Mouse (Mus musculus) CD4-positive, CD25-positive, alpha-beta regulatory T cell, adult 4 months (primary cell): ENCODE measurements around the gene Chil1. TPM values are rescaled to one million over a fixed set of nuclear protein-coding genes. Genes with fewer than 3 reads are reported as not detected.

ENCODE experiments used
- ATAC-seq: one replicate; pipeline ENCODE4 v1.8.0; 2017
- polyA plus RNA-seq, 2 experiments: library from polyadenylated mRNA; unstranded; fragments of 100-300 nt; shearing (Covaris generic); gene quantifications; one replicate each; pipeline ENCODE4 v1.2.1; 2017

The Chil1 gene
- polyA plus RNA-seq, 2 experiments from 2014 or later, result 0.51 to 0.94 TPM

GRCm38 (mm10) chr1:134206085-134206484, 24.1 kb downstream of the Chil1 start:
- ATAC-seq, result no peak

- no peak for ATAC-seq
These were observed 28.3 kb downstream of the Chil1 start for GRCm38 (mm10) chr1:134210179-134210755.

DNA sequence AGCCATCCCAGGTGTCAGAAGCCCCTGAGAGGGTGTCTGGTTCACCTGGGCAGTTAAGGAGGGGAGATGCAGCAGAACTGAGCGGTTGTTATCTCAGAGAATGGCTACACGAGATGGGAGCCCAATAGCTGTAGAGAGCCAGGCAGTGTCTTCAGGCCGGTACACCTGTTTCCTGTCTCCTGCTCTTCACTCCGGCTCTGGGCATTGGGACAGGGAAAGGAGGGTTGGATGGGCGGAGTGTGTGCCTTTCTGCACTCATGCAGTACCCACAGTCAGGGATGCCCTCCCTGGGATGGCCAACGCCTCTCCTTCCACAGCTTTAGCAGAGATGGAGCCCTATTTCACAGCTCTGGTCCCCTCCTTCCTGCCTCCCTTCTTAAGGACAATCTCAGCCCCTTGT, 29.1 kb downstream of the Chil1 start:
- ATAC-seq, result no peak

DNA sequence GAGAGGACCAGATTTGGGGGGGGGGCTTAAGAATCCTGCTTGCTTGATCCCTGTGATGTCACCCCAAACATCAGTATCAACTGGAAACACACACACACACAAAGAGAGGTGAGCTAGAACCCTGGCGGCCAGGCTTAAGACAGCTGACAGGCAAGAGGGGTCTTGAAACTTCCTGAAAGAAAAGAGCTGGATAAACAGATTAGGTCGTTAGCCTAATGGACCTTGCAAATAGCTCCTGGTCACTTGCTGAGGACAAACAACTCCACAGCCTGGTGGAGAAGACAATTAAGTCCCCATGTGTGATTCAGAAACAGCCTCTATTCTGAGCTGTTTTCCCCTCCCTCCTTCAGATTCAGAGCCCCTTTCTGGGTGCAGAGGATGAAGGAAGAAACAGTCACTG, 29.7 kb downstream of the Chil1 start:
- no peak for ATAC-seq

- ATAC-seq, result no peak
These were observed 30.4 kb downstream of the Chil1 start for GRCm38 (mm10) chr1:134212351-134212750.

DNA sequence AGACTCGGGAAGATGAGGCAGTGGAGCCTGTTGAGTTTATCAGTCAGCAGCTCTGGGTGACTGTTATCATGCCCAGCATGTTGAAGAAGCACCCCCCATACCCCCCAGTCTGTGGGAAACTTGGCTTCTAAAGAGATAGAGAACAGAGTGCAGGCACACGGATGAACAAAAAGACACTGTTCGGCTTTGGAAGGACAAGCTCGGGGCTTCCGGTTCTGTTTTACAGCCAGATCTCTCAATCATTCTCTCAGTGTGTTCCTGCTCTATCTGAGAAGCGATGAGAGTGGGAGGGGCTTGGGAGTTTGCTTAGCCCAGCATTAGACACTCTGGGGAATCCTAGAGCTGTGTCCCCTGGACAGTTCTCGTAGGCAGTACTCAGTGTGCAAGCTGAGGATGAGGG, 31.4 kb downstream of the Chil1 start:
- ATAC-seq, result no peak

DNA sequence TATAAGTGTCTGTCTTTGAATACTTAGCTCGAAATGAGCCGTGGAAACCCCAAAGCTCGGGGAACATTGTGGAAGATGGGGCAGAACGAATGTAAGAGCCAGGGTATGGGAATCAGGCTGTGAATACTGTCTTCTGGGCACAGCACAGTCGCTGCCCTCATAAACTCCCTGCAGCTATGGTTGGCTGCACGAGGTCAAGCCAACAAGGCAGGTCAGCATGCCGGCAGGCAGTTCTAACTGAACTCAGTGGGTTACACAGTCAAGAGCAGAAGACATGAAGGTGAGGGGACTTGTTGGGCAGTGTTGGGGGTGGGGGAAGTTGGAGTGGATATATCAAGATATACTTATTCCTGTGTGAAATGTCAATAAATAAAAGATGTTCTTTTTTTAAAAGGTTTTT, 33.1 kb downstream of the Chil1 start:
- ATAC-seq, result no peak

- no peak for ATAC-seq
These were observed 34.0 kb downstream of the Chil1 start for GRCm38 (mm10) chr1:134215751-134216628.

DNA sequence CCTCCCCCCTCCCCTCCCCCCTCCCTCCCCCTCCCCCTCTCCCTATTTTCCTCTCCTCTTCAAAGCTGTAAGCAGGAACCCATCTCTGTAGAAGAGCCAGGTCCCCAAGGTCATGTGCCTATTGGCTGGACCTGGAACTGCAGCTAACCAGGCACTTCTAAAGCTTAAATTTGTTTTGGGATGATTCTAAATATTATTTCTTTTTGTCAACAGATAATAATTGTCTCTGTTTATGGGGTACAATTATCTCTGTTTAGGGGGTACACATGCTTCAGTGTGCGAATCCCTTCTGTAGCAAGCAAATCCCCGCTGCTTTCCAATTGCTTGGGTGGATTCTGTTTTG, 34.6 kb downstream of the Chil1 start:
- ATAC-seq, result no peak

DNA sequence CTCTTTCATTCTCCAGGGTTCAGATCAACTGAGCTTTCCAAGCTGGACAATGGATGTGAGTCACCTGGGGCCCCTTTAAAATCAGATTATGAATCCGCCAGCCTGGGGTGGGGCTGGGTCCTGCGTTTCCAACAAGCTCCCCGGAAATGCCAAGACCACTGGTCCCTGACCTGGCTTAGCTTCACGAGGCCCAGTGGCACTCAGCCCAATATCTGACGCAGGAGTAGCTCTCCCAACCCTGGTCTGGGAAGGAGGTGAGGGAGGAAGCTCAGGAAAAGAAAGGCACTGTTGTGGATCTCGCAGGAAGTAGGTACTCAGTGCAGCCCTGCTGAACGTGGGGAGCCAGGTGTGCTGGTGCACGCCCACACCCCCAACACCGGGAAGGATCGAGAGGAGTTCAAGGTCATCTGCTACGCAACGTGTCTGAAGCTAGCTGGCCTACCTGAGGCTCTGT, 35.1 kb downstream of the Chil1 start:
- no peak for ATAC-seq

DNA sequence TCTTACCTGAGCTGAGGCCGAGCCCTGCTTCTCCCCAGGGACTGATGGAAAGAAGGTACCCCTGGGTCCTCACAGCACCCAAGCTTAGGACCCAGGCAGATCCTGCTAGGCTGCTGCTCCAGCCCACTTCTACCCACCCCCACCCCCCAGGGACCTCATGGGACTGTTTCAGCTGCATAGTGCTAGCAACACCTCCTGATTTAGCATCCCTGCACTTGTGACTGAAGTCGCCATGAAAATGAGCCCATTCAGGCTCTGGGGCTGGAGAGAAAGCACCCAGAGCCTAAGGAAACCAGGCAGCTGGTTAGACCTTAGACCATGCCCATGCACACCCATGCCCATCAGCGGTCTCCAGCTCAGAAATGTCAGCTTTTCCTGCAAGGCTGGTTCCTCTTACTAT, 36.0 kb downstream of the Chil1 start:
- ATAC-seq, result no peak

GRCm38 (mm10) chr1:134219608-134220007, 37.6 kb downstream of the Chil1 start:
- ATAC-seq, result no peak

GRCm38 (mm10) chr1:134221172-134221571, 39.2 kb downstream of the Chil1 start:
- ATAC-seq, result no peak

DNA sequence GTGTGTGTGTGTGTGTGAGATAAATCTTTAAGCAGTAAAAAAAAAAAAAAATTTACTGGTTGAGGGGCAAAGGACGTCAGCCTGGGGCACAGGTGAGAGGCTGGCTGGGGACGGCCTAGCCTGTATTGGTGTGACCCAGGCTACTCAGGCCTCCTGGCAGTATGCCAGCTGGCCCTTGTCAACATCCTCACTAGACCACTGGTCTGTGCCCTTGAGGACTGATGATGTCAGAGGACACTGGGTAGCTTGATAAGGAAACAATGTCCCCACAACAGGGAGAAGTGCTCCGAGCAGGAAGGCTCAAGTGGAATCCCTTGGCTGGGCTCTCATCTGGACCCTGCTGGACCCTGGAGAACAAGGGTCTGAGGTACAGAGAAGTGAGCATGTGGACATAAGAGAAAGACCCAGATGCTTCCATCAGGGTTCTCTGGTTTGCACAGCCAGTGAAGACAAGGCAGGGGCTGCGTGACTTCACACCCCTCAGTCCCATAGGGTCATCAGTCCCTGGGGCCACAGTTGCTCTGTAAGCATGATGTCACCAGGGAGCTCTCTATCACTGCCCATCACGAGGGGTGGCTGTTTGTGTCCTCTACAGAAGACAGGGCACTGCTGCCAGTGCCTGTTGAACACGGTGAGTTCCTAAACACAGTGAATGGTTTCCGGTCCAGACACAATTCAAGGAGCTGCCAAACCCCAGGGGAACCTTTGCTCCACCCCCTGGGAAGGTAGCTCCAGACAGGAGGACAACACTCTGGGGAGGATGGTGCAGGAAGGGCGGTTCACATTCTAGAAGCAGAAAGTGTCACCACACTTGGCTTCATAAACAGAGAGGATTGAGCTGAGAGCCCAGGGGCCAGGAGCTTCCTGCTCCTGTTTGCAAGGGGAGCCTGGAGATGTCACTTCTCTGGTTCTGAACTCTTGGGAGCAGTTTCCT, 40.4 kb downstream of the Chil1 start:
- no peak for ATAC-seq

GRCm38 (mm10) chr1:134224649-134225227, 42.8 kb downstream of the Chil1 start:
- ATAC-seq, result no peak

DNA sequence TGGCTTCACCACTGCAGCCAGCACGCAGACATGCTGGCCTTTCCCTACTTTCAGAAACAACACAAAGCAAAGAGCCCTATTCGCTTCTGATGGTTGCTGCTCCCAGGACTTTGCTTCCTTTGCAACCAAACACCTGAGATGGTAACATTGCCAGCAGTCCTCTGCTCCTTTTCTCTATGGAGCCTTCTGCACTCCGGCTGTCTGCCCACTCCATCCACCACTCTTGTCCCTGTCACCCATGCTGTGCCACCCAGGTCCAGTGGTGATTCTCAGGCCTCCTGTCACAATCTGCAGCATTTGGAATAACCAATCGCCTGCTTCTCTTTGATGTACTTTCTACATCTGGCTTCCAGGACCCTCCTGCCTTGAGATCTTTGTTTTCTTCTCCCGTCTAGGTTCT, 43.4 kb downstream of the Chil1 start:
- no peak for ATAC-seq

DNA sequence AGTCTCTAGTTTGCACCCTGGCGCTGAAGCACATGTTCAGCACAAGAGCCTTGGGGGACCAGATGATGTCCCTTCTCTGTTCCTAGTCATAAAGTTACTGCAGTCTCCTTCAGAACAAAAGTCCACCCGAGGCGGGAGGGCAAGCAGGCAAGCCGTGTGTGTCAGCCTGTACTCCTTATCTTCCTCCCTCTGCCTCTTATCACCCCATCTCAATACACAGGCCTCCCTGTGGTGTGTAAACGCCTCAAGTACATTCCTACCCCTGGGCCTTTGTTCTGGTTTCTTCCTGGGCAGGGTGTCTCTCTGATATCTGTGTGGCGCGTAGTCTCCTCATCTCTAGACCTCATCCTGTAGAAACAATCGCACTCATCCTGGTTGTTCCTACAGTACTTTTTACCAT, 44.8 kb downstream of the Chil1 start:
- ATAC-seq, result no peak

- ATAC-seq, result no peak
These were observed 48.0 kb downstream of the Chil1 start for GRCm38 (mm10) chr1:134229806-134230575.

GRCm38 (mm10) chr1:134230638-134231228, 48.8 kb downstream of the Chil1 start:
- ATAC-seq, result no peak

- ATAC-seq, result no peak
These were observed 49.3 kb downstream of the Chil1 start for GRCm38 (mm10) chr1:134231270-134231669.

- ATAC-seq, result no peak
These were observed 49.7 kb downstream of the Chil1 start for GRCm38 (mm10) chr1:134231681-134232080.

DNA sequence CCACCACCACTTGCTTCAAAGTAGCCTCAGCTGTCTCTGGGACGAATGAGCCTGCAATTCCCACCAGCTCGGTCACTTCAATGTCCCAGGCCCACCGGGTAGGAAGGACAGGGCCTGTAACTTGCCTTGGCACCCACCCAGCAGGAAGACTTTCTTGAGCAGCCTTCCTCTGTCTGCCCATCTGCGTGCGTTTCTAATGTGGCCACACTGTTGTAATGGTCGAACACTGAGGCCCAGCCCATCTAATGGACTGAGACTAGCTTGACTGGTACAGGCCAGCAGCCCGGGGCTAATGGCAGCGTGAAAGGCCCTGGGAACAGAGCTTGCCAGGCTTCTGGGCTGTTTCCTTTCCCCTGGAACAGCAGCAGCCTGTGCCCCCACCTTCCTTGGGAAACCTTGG, 50.4 kb downstream of the Chil1 start:
- no peak for ATAC-seq
